Mouse (Mus musculus) ES-Bruce4 (cell line): ENCODE data around the gene Rp2. TPM values are rescaled to one million over a fixed set of nuclear protein-coding genes. Genes with fewer than 3 reads are reported as not detected.

ENCODE experiments used
- H3K27ac ChIP-seq: 2 replicates; pipeline ENCODE4 v1.5.1; 2012; ENCODE audit warnings: low read length, inconsistent platforms; ENCODE audit not compliant: insufficient read depth
- H3K27me3 ChIP-seq: 2 replicates; pipeline ENCODE4 v1.6.1; 2012; ENCODE audit warnings: mild to moderate bottlenecking, low read length, inconsistent platforms; ENCODE audit not compliant: control insufficient read depth, poor library complexity, insufficient read depth, severe bottlenecking
- H3K36me3 ChIP-seq: 2 replicates; pipeline ENCODE4 v1.6.1; 2012; ENCODE audit warnings: inconsistent platforms, mild to moderate bottlenecking, low read length, moderate library complexity; ENCODE audit not compliant: control insufficient read depth, poor library complexity, insufficient read depth, severe bottlenecking
- H3K4me1 ChIP-seq: one replicate; pipeline ENCODE4 v1.8.1; 2011; ENCODE audit warnings: low read length; ENCODE audit not compliant: control insufficient read depth, insufficient read depth
- H3K4me3 ChIP-seq: 2 replicates; pipeline ENCODE4 v1.5.1; 2011; ENCODE audit warnings: low read depth, mild to moderate bottlenecking, low read length
- H3K9ac ChIP-seq: 2 replicates; pipeline ENCODE4 v1.6.1; 2012; ENCODE audit warnings: low read depth, mild to moderate bottlenecking, inconsistent platforms; ENCODE audit not compliant: poor library complexity, severe bottlenecking
- H3K9me3 ChIP-seq: replicated peaks from 2 replicates; pipeline ENCODE4 v1.6.1; 2012; ENCODE audit warnings: mild to moderate bottlenecking, low read length, inconsistent platforms; ENCODE audit not compliant: control insufficient read depth, poor library complexity, insufficient read depth, severe bottlenecking
- CTCF ChIP-seq: IDR thresholded peaks from one replicate; pipeline ENCODE4 v1.8.1; 2011; ENCODE audit warnings: low read depth, low read length
- EP300 ChIP-seq: IDR thresholded peaks from 2 replicates; pipeline ENCODE4 v1.6.1; 2011; ENCODE audit warnings: low read depth, low read length; ENCODE audit not compliant: insufficient read depth
- POLR2A ChIP-seq: IDR thresholded peaks from one replicate; pipeline ENCODE4 v1.8.1; 2011; ENCODE audit warnings: low read length; ENCODE audit not compliant: insufficient read depth
- polyA plus RNA-seq: library from polyadenylated mRNA; stranded (reverse); fragments of >200 nt; gene quantifications from 2 replicates; pipeline ENCODE4 v1.2.4, GENCODE M21; 2011; ENCODE audit warnings: low read depth; ENCODE audit not compliant: missing spikeins, insufficient read depth, insufficient read length

Gene Rp2
- polyA plus RNA-seq, 1 experiment: 43.9 TPM

DNA sequence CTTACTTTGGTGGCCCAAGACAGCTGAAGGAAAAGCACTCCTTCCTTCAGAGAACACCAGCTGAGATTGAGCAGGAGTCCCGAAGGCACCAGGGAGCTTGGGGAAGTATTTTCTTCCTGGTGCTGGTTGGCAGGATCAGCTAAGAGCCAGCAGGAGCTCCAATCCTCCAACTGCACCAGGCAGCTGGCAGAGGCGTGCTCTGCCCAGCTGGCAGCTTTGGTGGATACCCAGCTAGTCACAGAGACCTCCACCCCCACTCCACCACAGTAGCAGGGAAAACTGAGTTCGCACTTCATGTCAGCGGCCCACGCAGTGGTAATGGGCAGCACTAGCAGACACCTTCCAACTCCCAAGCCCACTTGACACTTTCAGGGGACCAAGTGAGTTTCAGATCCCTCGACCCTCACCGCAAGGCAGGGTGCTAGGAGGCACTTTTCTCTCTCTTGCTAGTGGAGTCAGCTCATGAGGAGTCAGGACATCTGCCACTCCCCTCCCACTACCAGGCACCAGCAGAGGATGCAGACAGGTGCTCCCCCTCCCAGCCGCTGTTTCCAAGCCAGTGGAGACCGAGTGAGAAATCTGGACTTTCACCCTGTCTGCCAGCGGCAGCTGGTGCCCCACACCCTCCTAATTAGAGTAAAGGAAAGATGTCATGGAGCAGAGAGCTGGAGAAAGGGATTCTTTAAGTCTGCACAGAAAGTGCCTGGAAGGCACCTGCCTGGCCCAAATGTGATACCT, 50.8 kb downstream of the Rp2 start:
- Histone ChIP-seq H3K27ac (no peak overlapping the region), H3K36me3 (no peaks in the 10 kb centered on the region), H3K4me3 (peak overlapping the region; percentile 15), H3K9me3 (no peaks in the 10 kb centered on the region), H3K4me1 (no peaks in the 10 kb centered on the region), H3K27me3 (no peaks in the 10 kb centered on the region), H3K9ac (no peak overlapping the region)
- TF ChIP-seq EP300 (no peak), CTCF (no peak), POLR2A (no peak)

DNA sequence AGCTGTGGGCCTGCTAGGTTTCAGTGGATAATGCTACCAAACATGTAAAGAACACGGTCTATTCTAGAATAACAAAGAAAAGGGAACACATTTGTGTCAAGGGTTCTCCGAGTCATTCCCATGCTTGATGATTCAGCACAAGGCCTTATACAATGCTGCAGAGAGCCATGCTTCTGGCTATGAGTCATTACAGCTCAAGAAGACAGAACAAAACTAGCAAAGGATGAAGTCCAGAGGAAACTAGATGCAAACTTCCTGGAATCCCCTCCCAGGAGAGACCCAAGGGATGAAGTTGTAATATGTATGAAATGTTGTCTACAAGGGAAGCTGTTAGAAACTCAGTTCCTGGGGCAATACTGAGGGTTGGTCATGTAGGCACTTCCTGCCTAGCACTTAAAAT, 54.2 kb downstream of the Rp2 start:
- no peak overlapping the region for H3K27ac ChIP-seq
- no peaks in the 10 kb centered on the region for H3K27me3 ChIP-seq
- TF ChIP-seq EP300 (no peak), POLR2A (no peak), CTCF (no peak)
- H3K9me3 ChIP-seq: no peaks in the 10 kb centered on the region
- H3K4me3 ChIP-seq: no peak overlapping the region
- H3K4me1 ChIP-seq: no peaks in the 10 kb centered on the region
- no peak overlapping the region for H3K9ac ChIP-seq
- no peaks in the 10 kb centered on the region for H3K36me3 ChIP-seq

DNA sequence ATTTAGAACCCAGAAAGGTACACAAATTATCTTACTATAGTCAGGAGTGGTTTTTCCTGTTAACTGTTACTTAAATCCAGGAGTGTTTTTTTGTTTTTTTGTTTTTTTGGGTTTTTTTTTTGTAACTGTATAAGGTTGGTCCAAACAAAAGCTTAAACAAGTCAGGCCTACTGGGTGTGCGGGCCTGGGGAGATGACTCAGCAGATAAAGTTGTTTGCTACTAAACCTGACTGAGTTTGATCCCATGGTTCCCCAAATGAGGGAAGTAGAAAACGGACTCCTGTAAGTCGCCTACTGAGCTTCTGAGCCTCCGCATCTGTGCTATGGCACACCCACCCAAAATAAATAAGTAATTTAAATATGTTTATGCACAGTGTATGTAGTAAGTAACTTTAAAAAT, 55.3 kb downstream of the Rp2 start:
- Histone ChIP-seq H3K4me1 (no peaks in the 10 kb centered on the region), H3K27ac (peak overlapping the region; percentile 76), H3K27me3 (no peaks in the 10 kb centered on the region), H3K9me3 (no peaks in the 10 kb centered on the region), H3K4me3 (0 out of 2 replicates have a peak overlapping the region, but pooled peaks have one; percentile 22), H3K9ac (peak overlapping the region; percentile 0; the same call in 1 of the 2 replicates), H3K36me3 (no peaks in the 10 kb centered on the region)
- no peak for TF ChIP-seq POLR2A
- no peak for TF ChIP-seq EP300
- TF ChIP-seq CTCF: no peak

DNA sequence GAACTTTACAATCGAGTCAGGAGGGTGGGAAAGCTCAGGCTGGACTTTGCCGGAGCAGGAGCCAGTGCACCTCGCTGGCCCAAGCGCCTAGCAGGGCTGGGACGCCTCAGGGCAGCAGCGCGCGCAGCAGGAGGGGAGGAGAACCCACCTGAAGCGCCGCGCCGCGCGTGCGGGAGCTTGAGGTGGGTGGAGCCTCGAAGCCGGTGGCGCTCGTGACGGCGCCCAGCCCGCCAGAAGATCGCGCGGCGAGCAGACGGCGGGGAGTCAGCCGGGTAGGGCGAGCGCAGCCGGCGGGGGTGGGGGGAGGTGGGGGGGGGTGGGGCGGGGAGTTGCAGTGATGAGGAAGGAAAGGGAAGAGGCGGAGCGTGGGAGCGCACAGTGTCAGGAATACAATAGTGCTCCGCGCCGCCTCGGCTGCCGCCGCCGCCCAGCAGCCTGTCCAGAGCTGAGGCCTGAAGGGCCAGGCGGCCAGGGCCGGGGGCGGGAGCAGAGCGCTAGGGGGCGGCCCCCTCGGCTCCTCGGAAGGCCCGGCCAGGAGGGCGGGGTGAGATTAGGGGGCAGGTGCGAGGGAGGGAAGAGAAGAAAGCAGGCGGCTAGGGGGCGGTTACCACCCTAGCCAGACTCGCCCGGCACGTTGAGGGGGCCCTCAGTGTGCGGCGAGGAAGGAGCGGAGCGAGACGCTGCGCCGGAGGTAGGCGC, 61.0 kb downstream of the Rp2 start, which contains the start of gene Jade3:
Gene Jade3, plus strand, starts transcription at position 549 of the 699 bp plus-strand sequence.
- no peaks in the 10 kb centered on the region for H3K27me3 ChIP-seq
- H3K4me1 ChIP-seq: no peaks in the 10 kb centered on the region
- peaks cover 5% of the 10 kb centered on the region; the same call in 1 of the 2 replicates for H3K36me3 ChIP-seq
- peak within 1 kb of the TSS; percentile 89 for H3K9ac ChIP-seq
- H3K9me3 ChIP-seq: no peaks in the 10 kb centered on the region
- TF ChIP-seq CTCF (no peak), POLR2A (peak; percentile 67), EP300 (no peak)
- H3K27ac ChIP-seq: peak within 1 kb of the TSS; percentile 86
- peak within 1 kb of the TSS; percentile 68 for H3K4me3 ChIP-seq

DNA sequence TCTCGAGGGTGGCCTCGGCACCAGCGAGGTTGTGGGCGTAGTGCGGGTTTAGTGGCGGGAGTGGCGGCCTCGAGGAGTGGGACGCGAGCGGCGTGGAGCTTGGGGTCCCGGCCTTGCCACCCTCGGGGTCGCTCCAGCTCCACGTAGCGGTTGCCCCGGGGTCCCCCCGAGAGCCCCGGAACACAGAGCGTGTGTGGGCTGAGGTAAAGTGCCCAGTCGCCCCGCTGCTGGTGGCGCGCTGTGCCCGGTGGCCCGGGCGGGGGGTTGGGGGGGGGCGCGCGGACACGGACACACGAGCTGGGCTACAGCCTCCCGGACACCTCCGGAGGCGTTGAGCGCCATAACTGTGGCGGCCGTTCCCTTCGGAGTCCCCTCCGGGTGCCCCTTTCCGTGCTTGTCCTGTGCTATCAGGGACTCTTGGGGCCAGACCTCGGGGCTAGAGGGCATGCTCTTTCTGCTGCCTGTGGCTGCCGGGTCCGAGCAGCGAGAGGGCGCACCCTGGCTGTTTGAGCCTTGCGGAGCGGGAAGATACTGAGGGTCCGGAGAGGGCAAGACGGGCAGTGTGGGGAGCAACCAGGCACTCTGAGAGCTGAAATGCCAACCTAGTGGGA, 61.7 kb downstream of the Rp2 start:
- no peak for TF ChIP-seq EP300
- no peak for TF ChIP-seq POLR2A
- TF ChIP-seq CTCF: no peak
- Histone ChIP-seq H3K9ac (peak overlapping the region; percentile 89), H3K9me3 (no peaks in the 10 kb centered on the region), H3K27me3 (no peaks in the 10 kb centered on the region), H3K36me3 (peaks cover 5% of the 10 kb centered on the region; the same call in 1 of the 2 replicates), H3K4me1 (no peaks in the 10 kb centered on the region), H3K4me3 (peak overlapping the region; percentile 68), H3K27ac (peak overlapping the region; percentile 53; the same call in 1 of the 2 replicates)

Other genes with a start within 250 kb of the Rp2 start
- 1.6 and 1.9 TPM in 2 replicates for gene Slc9a7, start 72.7 kb upstream of the Rp2 start, polyA plus RNA-seq
- gene Jade3, start 61.2 kb downstream of the Rp2 start, polyA plus RNA-seq: 49.4 and 51.8 TPM in 2 replicates
- gene Rgn, start 185.3 kb downstream of the Rp2 start, polyA plus RNA-seq: not detected in 2 replicates